Mouse (Mus musculus) midbrain, embryonic 13.5 days (tissue): Measurements from ENCODE around the gene Ano4. TPM values are rescaled to one million over a fixed set of nuclear protein-coding genes. Genes with fewer than 3 reads are reported as not detected.

Experiments used
- ATAC-seq: fragments of 200-750 bp; cut with Nextera tagmentation; 2 replicates; pipeline ENCODE4 v1.8.0; 2017; ENCODE audit warnings: mild to moderate bottlenecking, moderate TSS enrichment, moderate library complexity
- H3K27ac ChIP-seq: fragments of 300-500 bp; sonication (generic); 2 replicates; pipeline ENCODE4 v1.5.1; 2015; ENCODE audit warnings: inconsistent platforms, mild to moderate bottlenecking, moderate library complexity
- H3K27me3 ChIP-seq: fragments of 300-500 bp; sonication (generic); 2 replicates; pipeline ENCODE4 v1.6.1; 2015; ENCODE audit warnings: mild to moderate bottlenecking, inconsistent platforms
- H3K36me3 ChIP-seq: fragments of 300-500 bp; sonication (generic); 2 replicates; pipeline ENCODE4 v1.6.1; 2015; ENCODE audit warnings: mild to moderate bottlenecking, inconsistent platforms
- H3K4me1 ChIP-seq: fragments of 300-500 bp; sonication (generic); replicated peaks from 2 replicates; pipeline ENCODE4 v1.6.1; 2015; ENCODE audit warnings: inconsistent platforms
- H3K4me2 ChIP-seq: fragments of 300-500 bp; sonication (generic); replicated peaks from 2 replicates; pipeline ENCODE4 v1.6.1; 2015; ENCODE audit warnings: moderate library complexity, mild to moderate bottlenecking, inconsistent platforms
- H3K4me3 ChIP-seq: fragments of 300-500 bp; sonication (generic); replicated peaks from 2 replicates; pipeline ENCODE4 v1.5.1; 2015; ENCODE audit warnings: mild to moderate bottlenecking, inconsistent platforms
- H3K9ac ChIP-seq: fragments of 300-500 bp; sonication (generic); replicated peaks from 2 replicates; pipeline ENCODE4 v1.6.1; 2015; ENCODE audit warnings: mild to moderate bottlenecking, inconsistent platforms
- H3K9me3 ChIP-seq: fragments of 300-500 bp; sonication (generic); 2 replicates; pipeline ENCODE4 v1.6.1; 2016; ENCODE audit warnings: mild to moderate bottlenecking, inconsistent platforms
- WGBS: fragments of 180-500 bp; shearing (Covaris S2); methylation state at CpG from one replicate; pipeline ENCODE4 v1.1.7; 2015; 5-methylcytosine and 5-hydroxymethylcytosine counted together
- polyA plus RNA-seq: library from polyadenylated mRNA; unstranded; fragments of >200 nt; fragmentation: Nextera tagmentation; extraction: Ambion mirVana; gene quantifications from 2 replicates; pipeline ENCODE4 v1.2.1, GENCODE M21; 2015

Ano4 gene
- polyA plus RNA-seq, 1 experiment from 2014 or later: 6.4 TPM

DNA sequence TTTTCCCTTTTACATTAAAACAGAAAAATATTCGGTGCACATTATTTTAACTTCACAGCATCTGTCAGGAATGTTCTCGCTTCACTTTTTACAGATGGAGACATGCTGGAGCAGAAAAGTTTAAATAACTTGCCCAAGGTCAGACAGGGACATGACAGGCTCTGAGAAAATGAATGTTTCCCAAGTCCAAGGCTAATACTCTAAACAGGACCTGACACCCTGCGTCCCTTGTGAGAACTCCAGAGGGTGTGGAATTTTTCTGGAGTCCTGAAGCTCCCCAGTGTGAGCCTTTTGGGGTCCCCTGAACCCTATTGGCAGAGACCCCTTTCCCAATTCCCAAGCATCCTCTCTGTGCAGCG, 451 bp downstream of the Ano4 start:
- peak overlapping the region; percentile 82 for H3K4me2 ChIP-seq
- H3K27ac ChIP-seq: no peak overlapping the region
- H3K36me3 ChIP-seq: no peaks in the 10 kb centered on the region
- peak; percentile 45 for ATAC-seq
- peak overlapping the region; percentile 61 for H3K9ac ChIP-seq
- peak overlapping the region; percentile 57 for H3K4me3 ChIP-seq
- H3K4me1 ChIP-seq: peaks cover 12% of the 10 kb centered on the region
- WGBS: 22% methylated on average over 4 of the region's 4 CpGs
- peaks cover 46% of the 10 kb centered on the region for H3K27me3 ChIP-seq
- no peaks in the 10 kb centered on the region for H3K9me3 ChIP-seq

DNA sequence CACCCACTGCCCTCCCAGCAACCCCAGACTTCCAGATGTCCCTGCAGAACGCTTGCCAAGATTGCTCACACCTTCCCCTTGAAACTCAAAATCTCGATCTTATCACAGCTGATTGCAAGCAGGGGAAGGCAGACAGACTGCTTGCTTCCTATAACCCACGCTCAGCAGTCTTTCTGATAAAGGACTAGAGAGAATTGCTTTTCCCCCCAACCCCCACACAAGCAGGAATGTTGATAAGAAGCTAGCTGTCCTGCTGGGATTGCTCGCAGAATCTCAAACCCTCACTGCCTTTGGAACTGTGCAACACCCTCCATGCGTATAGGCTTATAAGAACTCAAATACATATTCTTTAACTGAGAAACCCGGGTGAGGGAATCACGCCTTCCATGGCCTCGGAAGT, 846 bp downstream of the Ano4 start:
- no peak for ATAC-seq
- no peaks in the 10 kb centered on the region for H3K36me3 ChIP-seq
- H3K27me3 ChIP-seq: peaks cover 46% of the 10 kb centered on the region
- H3K4me3 ChIP-seq: no peak overlapping the region
- peak overlapping the region; percentile 82; the same call in 1 of the 2 replicates for H3K4me2 ChIP-seq
- WGBS: 18% methylated on average over 8 of the region's 8 CpGs
- no peak overlapping the region for H3K27ac ChIP-seq
- H3K4me1 ChIP-seq: peaks cover 12% of the 10 kb centered on the region
- H3K9ac ChIP-seq: no peak overlapping the region; the same call in 1 of the 2 replicates
- no peaks in the 10 kb centered on the region for H3K9me3 ChIP-seq

DNA sequence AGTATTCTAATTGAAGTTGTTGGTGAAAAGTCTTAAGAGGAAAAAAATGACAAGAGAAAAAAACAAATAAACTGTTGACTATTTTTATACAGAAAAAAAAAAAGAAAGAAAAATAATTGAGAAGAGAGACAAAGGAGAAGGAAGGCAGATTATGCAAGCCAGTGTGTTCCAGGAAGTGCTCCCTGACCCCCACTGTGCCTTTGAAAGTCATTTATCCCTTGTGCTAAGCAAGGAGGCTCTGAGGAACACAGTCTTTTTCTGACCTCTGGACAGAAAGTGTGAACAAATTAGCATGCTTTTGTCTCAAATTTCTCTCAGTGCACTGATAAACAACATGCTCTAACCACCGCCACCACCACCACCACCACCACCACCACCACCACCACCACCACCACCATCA, 14.3 kb downstream of the Ano4 start:
- Histone ChIP-seq H3K27me3 (no peaks in the 10 kb centered on the region), H3K4me2 (no peak overlapping the region), H3K27ac (no peak overlapping the region), H3K9me3 (no peaks in the 10 kb centered on the region), H3K36me3 (no peaks in the 10 kb centered on the region), H3K4me1 (peaks cover 5% of the 10 kb centered on the region; the same call in 1 of the 2 replicates), H3K4me3 (no peak overlapping the region), H3K9ac (no peak overlapping the region)
- ATAC-seq: no peak
- 73% methylated on average over 1 of the region's 1 CpGs for WGBS

DNA sequence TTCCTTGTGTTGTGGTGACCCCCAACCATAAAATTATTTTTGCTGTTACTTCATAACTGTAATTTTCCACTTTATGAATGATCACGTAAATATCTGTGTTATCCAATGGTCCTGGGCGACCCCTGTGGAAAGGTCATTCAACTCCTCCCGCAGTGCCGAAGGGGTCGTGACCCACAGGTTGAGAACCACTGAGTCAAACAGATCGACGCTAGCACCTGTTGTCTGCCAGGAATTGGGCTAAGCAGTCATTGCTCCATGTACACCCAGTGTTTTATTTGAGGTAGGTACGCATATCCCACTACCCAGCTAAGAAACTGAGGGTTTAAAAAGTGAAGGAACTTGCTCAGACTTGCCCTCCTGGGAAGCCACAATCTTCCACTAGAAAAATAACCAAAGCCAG, 14.8 kb downstream of the Ano4 start:
- Histone ChIP-seq H3K27ac (no peak overlapping the region), H3K9ac (no peak overlapping the region), H3K4me2 (no peak overlapping the region), H3K36me3 (no peaks in the 10 kb centered on the region), H3K4me1 (peaks cover 5% of the 10 kb centered on the region; the same call in 1 of the 2 replicates), H3K4me3 (no peak overlapping the region), H3K9me3 (no peaks in the 10 kb centered on the region), H3K27me3 (0 out of 2 replicates have a peak, but pooled peaks cover 4% of the 10 kb centered on the region)
- WGBS: 83% methylated on average over 8 of the region's 8 CpGs
- no peak for ATAC-seq

DNA sequence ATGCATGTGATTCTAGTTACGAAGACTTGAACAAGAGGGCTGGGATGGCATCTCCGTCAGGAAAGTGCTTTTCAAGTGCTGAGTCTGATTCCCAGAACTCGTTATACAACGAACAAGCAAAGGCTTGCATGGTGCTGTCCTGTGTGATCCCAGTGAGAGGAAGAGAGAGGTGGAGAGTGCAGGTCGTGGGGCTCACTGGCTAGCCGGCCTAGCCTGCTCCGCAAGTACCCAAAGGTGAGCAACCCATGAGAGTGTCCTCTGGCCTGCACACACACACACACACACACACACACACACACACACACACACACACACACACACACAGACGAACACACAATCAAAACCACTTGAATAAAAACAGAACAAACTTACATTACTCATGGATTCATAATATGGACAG, 15.7 kb downstream of the Ano4 start:
- Histone ChIP-seq H3K27ac (no peak overlapping the region), H3K4me1 (peaks cover 5% of the 10 kb centered on the region; the same call in 1 of the 2 replicates), H3K27me3 (0 out of 2 replicates have a peak, but pooled peaks cover 5% of the 10 kb centered on the region), H3K4me3 (no peak overlapping the region), H3K9me3 (no peaks in the 10 kb centered on the region), H3K9ac (no peak overlapping the region), H3K4me2 (no peak overlapping the region), H3K36me3 (no peaks in the 10 kb centered on the region)
- WGBS: 76% methylated on average over 8 of the region's 8 CpGs
- no peak for ATAC-seq

DNA sequence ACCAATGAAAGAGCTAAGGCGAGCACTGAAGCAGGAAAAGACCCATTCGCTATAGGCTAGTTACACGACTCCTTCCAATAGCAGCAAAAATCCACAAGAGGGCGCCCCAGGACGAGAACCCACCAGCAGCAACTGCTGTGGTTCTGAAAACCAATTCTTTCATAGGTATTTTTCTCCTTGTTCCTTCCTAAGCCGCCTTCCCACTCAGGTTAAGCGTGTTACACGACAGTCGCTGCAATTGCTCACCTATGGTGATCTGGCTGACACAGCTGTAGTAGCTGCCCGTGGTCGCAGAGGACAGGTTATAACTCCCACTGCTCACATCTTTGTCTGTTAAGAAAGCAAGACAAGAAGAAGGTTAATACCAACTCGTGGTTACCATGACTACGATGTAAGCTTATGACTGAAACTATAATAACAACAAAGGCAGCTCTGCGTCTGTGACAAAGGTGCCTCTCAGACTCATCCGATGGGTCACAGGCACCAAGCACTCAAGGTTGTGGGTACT, 17.5 kb downstream of the Ano4 start:
- peak overlapping the region; percentile 16; the same call in 1 of the 2 replicates for H3K4me3 ChIP-seq
- no peak overlapping the region for H3K27ac ChIP-seq
- peaks cover 5% of the 10 kb centered on the region; the same call in 1 of the 2 replicates for H3K4me1 ChIP-seq
- WGBS: 9% methylated on average over 15 of the region's 15 CpGs
- peak; percentile 90 for ATAC-seq
- H3K4me2 ChIP-seq: peak overlapping the region; percentile 45
- 0 out of 2 replicates have a peak, but pooled peaks cover 5% of the 10 kb centered on the region for H3K27me3 ChIP-seq
- no peaks in the 10 kb centered on the region for H3K36me3 ChIP-seq
- no peaks in the 10 kb centered on the region for H3K9me3 ChIP-seq
- no peak overlapping the region for H3K9ac ChIP-seq

DNA sequence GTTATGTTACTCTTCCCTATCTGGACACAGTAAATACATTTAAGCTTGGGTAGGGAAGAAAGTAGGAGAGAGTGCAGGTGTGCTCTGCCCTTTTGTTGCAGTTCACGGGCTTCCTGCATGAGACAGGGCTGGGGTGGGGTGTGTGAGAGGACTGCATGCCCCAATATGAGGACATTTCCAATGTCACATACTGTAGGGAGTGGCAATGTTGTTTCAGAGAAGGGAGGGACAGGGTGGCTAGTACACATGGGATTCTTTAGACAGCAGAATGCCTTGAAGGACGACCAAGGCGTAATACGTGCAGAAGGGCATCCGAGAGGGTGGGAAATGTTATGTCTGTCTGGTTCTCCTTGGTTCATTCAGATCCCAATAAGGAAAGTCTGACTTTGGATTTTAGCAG, 18.2 kb downstream of the Ano4 start:
- 0 out of 2 replicates have a peak, but pooled peaks have one; percentile 7 for ATAC-seq
- no peaks in the 10 kb centered on the region for H3K9me3 ChIP-seq
- H3K36me3 ChIP-seq: no peaks in the 10 kb centered on the region
- peaks cover 5% of the 10 kb centered on the region; the same call in 1 of the 2 replicates for H3K4me1 ChIP-seq
- H3K27ac ChIP-seq: no peak overlapping the region
- no peak overlapping the region for H3K4me2 ChIP-seq
- H3K27me3 ChIP-seq: 0 out of 2 replicates have a peak, but pooled peaks cover 5% of the 10 kb centered on the region
- no peak overlapping the region for H3K4me3 ChIP-seq
- 90% methylated on average over 5 of the region's 5 CpGs for WGBS
- H3K9ac ChIP-seq: no peak overlapping the region

DNA sequence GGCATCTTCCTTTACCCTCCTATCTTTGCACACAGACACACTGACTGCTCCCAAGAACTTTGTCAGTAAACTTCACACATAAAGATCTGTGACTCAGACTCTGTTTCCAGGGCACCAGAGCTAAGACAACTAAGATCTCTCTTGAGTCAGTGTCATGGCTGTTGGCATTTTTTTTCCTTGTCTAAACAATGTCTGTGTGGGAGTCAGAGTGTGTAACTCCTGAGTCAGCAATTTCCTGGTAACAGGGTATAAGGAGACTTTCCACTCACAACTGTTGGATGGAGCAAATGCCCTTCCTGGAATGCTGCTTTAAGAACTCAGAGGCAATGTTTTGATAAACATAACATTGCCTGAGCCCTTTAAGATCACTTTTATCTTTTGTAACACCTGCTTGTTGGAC, 37.0 kb downstream of the Ano4 start:
- Histone ChIP-seq H3K36me3 (no peaks in the 10 kb centered on the region), H3K9me3 (no peaks in the 10 kb centered on the region), H3K4me1 (no peaks in the 10 kb centered on the region), H3K4me2 (no peak overlapping the region), H3K4me3 (no peak overlapping the region), H3K27me3 (no peaks in the 10 kb centered on the region), H3K9ac (no peak overlapping the region), H3K27ac (no peak overlapping the region)
- no peak for ATAC-seq

DNA sequence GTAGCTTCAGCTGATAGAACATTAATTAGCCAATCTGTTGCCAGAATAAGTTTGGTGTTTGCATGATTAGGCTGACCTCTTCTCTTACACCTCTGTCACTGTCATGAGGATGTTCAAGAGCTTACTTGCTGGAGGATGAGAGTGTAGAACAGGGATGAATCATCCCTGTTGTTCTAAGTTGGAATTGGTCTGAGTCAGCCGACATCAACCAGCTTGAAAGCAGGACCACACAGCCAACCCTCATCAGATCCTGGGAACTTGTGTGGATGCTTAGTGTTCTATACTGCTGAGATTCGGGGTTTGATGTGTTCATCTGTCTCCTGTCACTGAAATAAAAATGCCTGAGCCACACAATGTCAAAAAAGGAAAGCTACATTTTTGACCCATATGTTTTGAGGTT, 44.2 kb downstream of the Ano4 start:
- H3K27ac ChIP-seq: no peak overlapping the region
- no peaks in the 10 kb centered on the region for H3K4me1 ChIP-seq
- no peaks in the 10 kb centered on the region for H3K9me3 ChIP-seq
- H3K9ac ChIP-seq: no peak overlapping the region
- H3K27me3 ChIP-seq: no peaks in the 10 kb centered on the region
- no peak overlapping the region for H3K4me3 ChIP-seq
- H3K36me3 ChIP-seq: no peaks in the 10 kb centered on the region
- H3K4me2 ChIP-seq: no peak overlapping the region
- no peak for ATAC-seq
- 74% methylated on average over 2 of the region's 2 CpGs for WGBS

DNA sequence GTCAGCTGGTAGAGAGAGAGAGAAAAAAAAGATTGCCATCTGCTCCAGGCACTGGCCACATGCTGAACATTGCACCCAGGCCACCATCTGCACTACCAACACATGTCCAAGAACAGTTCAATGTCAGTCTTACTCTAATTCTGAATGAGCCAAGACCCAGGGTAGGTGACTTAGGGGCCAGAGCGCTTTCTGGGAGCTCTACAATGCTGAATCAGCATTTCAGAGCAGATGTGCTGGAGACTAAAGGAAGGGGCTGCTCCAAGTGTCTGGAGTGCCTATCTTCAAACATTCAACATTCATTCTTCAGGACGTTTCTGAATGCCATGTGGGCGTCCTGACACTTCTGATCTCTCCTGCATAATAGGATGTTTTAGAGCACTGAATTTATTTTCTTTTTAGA, 51.8 kb downstream of the Ano4 start:
- no peaks in the 10 kb centered on the region for H3K4me1 ChIP-seq
- no peak overlapping the region for H3K27ac ChIP-seq
- ATAC-seq: no peak
- WGBS: 70% methylated on average over 3 of the region's 3 CpGs
- no peaks in the 10 kb centered on the region for H3K36me3 ChIP-seq
- no peaks in the 10 kb centered on the region for H3K9me3 ChIP-seq
- H3K9ac ChIP-seq: no peak overlapping the region
- H3K27me3 ChIP-seq: no peaks in the 10 kb centered on the region
- no peak overlapping the region for H3K4me3 ChIP-seq
- no peak overlapping the region for H3K4me2 ChIP-seq

DNA sequence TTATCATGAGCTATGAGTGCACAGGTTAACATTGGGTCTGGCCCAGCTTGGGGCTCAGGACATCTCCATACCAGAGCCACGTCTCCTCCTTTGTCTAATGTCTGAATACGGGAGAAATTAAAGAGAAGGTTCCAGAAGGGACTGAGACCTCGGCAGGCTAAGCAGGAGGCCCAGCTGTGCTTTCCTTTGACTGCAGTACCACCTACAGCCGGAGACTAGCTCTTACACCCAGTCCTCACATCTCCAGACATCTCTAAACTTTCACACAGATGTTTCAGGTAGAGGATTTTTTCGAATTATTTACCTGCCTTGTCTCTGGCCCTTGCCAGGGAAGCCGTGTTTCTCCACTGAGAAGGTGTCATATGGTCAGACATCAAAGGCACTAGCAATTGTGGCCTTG, 53.9 kb downstream of the Ano4 start:
- Histone ChIP-seq H3K9me3 (no peaks in the 10 kb centered on the region), H3K4me1 (no peaks in the 10 kb centered on the region), H3K36me3 (no peaks in the 10 kb centered on the region), H3K27me3 (no peaks in the 10 kb centered on the region), H3K9ac (no peak overlapping the region), H3K4me2 (no peak overlapping the region), H3K27ac (no peak overlapping the region), H3K4me3 (no peak overlapping the region)
- no peak for ATAC-seq
- 75% methylated on average over 6 of the region's 6 CpGs for WGBS

DNA sequence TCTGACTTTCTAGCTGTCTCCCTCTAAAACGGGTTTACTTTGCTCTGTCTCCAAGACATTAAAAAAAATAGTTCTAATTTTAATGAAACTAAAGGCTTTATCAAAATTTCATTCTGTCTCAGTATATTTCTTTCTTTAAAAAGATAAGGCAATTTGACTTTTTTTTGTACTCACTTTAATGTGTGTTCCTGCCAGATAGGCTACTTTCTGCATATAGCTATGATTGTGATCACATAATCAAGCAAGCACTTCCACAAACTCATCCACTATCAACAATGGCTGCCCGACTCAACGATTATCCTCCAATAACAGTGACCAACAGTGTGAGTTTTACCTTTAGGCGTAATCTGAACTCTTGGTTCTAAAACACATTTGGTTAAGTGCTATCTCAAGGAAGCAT, 55.3 kb downstream of the Ano4 start:
- H3K27ac ChIP-seq: no peak overlapping the region
- ATAC-seq: no peak
- no peaks in the 10 kb centered on the region for H3K4me1 ChIP-seq
- no peak overlapping the region for H3K4me3 ChIP-seq
- H3K9ac ChIP-seq: no peak overlapping the region
- 90% methylated on average over 4 of the region's 4 CpGs for WGBS
- H3K9me3 ChIP-seq: no peaks in the 10 kb centered on the region
- H3K27me3 ChIP-seq: no peaks in the 10 kb centered on the region
- no peaks in the 10 kb centered on the region for H3K36me3 ChIP-seq
- H3K4me2 ChIP-seq: no peak overlapping the region

DNA sequence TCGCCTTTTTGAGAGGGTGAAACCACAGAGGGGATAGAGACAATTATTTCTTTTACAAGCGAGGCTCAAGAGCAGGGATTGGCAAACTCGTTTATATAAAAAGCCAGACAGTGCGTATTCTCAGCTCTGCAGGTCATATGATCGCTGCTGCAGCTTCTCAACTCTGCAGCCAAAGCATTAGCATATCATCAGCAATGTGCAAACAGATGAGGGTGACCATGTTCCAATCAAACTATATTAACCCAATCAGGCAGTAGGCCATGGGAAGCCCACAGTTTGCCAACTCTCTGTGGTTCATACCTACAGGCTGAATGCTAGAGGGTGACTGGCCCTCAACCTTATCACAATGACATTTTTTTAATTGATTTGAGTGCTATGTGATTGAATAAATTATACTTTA, 64.2 kb downstream of the Ano4 start:
- no peak overlapping the region for H3K4me3 ChIP-seq
- ATAC-seq: peak; percentile 34; the same call in 1 of the 2 replicates
- H3K27ac ChIP-seq: no peak overlapping the region
- H3K4me1 ChIP-seq: 0 out of 2 replicates have a peak, but pooled peaks cover 2% of the 10 kb centered on the region
- H3K36me3 ChIP-seq: no peaks in the 10 kb centered on the region
- no peaks in the 10 kb centered on the region for H3K27me3 ChIP-seq
- H3K9ac ChIP-seq: no peak overlapping the region
- no peak overlapping the region for H3K4me2 ChIP-seq
- 65% methylated on average over 5 of the region's 5 CpGs for WGBS
- no peaks in the 10 kb centered on the region for H3K9me3 ChIP-seq
